Mouse (Mus musculus) cerebellum, postnatal 36 days (tissue): ENCODE data around the gene Zfp473.
"Not testable (repeated sequence)": the region's sequence is repeated elsewhere in the genome, so short reads cannot be mapped to it uniquely, and the experiment has no call there.

Source experiments
- DNase-seq, 2 experiments: peaks; one replicate each; pipeline ENCODE4 v3.0.0; 2021 to 2022; ENCODE audit warnings: mixed read lengths in 2 of 2

The Zfp473 gene

DNA sequence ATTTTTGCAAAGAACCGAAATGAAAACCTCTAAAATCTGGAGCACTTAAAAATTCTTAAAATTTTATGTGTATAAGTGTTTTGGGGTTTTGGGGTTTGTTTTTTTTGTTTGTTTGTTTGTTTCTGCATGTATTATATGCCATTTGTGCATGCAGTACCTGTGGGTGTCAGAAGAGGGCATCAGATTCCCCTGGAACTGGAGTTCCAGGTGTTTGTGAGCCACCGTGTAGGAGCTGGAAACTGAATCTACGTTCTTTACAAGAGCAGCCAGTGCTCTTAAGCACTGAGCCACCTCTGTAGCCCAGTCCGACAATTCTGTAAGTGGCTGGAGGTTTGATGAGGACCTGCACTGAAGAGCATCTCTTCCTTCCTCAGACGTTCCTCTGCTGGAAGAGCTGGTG is 41.0 kb downstream of the Zfp473 start:
- DNase-seq = no peak

DNA sequence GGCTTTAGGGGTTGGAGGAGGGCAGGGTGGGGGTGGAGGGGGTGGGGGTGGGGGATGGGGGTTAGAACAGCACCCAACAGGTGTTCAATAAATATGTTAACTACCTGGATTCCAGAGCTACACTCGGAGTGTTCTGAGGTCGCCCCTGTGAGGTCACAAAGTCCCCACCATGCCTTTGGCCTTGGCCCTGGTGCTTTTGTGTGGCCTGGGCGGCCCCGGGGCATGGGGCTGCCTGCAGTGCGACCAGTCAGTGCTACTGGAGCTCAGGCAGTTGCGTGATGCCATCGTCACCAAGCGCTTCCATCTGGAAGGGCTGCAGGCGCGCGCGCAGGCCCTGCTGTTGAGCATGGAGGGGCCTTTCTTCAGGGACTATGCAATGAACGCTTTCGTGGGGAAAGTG is 42.3 kb downstream of the Zfp473 start, which contains the start of gene Izumo2:
TSS of gene Izumo2 (plus strand) at position 169 of the 400 bp plus-strand sequence.
- DNase-seq = no peak

DNA sequence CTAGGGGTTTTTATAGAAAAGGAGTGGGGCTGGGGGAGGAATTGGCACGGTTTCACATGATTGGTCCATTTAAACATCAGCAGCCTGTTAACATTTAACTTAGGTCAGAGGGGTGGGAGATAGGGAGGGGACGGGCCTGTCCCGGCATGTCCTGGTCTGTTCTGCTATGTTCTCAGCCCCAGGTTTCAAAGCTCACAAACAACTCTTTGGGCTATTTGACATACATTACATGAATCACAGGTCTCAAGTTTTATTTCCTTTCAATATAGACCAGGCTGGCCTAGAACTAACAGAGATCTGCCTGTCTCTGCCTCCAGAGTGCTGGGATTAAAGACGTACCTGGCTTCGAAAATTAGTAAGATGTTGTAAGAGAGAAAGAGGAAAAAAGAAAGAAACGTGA is 42.8 kb downstream of the Zfp473 start:
- DNase-seq = not testable (repeated sequence)

DNA sequence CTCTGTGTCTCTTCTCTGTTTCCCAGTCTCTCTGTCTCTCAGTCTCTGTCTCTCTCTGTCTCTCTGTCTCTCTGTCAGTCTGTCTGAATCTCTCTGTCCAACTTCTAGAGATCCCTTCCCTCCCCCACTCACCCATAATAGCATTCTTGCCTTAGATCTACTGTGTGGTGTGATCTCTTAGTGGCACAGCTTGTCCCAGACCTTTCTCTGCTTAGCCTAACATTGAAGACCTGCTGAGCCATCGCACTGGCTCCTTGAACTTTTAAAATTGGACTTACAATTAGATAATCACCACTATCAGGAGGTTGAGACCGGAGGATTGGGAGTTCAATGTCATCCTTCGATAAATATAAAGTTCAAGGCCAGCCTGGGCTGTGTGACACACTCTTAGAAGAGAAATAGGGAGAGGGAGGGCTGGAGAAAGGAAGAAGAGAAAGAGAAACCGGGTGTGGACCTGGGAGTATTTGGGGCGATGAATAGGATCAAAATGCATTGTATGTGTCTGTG is 43.6 kb downstream of the Zfp473 start:
- no peak for DNase-seq

DNA sequence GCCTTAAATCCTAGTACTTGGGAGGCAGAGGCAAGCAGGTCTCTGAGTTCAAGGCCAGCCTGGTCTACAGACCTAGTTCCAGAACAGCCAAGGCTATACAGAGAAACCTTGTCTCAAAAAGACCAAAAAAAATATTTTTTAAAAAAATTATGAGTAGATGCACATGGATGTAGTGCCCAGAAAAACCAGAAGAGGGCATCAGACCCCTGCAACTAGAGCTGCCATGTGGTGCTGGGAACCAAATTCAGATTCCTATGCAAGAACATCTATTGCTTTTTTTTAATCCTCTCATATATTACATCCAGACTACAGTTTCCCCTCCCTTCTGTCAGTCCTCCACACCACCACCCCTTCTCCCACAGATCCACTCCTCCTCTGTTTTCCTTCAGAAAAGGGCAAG is 44.5 kb downstream of the Zfp473 start:
- no peak for DNase-seq

DNA sequence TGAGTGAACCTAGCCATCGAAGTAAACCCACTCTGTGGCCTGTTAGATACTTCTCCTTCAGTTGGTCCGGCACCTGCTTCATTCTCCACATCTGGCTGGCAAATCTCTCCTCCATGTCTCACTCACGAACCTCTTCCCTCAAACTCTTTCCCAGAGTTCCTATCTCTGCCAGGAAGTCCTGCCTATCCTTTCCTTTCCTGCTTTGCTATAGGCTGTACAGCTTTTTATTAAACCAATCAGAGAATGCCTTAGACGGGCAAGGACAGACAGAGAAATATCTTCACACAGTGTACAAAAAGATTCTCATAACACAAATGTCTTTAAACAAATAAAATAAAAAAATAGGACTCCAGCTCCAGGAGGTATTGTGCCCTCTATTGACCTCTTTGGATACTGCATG is 45.8 kb downstream of the Zfp473 start:
- no peak for DNase-seq

DNA sequence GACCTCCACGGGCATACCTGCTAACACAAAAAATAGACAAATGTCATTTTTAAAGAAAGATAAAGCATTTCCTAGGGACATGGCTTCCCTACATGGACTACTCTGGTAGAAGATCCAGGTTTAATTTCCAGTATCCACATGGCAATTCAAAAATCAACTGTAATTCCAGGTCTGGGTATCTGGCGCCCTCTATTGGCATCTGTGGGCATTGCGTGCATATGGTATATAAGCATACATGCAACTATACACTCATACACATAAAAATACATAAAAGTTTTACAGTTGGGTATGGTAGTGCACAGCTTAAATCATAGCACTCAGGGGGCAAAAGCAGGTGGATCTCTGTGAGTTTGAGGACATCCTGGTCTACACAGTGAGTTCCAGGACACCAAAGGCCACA is 46.5 kb downstream of the Zfp473 start:
- DNase-seq = peak; percentile 49 to 61

DNA sequence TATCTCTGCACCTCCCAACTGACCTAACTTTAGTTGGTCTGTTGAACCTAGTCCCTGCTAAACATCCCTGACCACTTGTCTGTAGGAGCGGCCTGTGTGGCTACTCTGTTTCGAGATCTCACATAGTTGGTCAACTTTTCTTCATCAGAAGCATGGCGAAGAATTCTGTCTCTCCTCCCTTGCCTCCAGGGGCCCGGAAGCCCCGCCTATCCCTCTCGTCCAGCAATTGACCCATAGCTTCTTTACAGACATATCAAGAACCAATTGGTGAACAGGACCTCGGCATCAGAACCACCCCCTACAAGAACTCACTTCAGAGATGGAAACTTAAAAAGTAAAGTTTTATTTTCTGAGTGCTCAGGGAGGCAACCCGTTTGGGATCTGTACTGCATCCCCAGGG is 47.9 kb downstream of the Zfp473 start:
- no peak for DNase-seq

DNA sequence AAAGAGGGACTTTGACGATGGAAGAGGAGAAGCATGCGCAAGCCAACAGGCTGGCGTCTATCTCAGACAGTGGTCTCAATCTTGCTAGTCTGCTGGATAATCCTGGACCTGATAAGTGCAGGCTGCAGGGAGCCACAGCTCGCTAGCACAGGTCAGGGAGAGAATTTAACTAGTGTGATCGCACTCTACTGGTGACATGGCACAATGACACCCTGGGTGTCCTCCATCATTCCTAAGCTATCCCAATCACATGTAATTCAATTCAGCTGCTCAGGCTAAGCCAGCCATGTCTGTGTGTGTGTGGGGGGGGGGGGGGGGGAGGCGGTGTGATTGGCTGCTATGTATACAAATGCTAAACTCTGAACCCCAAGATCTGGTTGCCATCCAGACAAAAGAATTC is 48.9 kb downstream of the Zfp473 start:
- DNase-seq = peak; percentile 60 to 71

DNA sequence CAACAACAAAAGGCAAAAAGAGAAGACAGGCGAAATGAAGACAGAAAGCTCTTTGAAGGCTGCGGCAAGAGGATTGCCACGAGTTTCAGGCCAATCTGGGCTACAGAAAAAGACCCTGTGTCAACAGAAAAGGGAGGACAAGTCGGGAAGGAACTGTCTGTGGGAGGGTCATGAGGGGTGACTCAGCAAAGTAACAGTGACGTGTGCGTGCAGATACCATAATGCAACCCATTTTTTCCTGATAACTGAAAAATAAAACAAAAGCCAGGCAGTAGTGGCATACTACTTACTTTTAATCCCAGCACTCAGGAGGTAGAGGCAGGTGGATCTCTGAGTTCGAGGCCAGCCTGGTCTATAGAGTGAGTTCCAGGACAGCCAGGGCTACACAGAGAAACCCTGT is 52.9 kb downstream of the Zfp473 start:
- no peak for DNase-seq

DNA sequence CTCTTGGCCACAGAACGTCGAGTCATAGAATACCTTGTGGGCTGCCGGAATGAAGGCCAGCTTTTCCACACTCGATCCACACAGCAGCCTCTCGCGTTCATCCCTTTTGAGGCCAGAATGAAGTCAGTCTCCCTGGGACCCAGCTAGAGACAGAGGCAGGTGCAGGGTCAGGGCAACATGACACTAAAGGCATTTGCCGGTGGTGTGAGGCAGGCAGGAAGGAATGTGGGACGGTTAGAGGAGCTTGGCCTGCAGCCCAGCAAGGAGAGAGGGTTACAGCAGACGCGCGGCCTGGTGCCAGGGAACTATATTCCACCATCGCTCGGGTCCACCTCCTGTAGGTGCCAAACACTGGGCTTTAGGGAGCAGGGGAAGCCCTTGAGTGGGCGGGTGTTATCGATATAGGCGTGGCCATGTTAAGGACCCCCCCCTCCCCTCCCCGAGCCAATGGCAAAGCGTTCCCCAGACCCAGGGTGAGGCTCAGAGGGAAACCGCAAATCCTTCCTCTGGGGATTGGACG is 53.6 kb downstream of the Zfp473 start:
- DNase-seq = peak; percentile 70 to 73

DNA sequence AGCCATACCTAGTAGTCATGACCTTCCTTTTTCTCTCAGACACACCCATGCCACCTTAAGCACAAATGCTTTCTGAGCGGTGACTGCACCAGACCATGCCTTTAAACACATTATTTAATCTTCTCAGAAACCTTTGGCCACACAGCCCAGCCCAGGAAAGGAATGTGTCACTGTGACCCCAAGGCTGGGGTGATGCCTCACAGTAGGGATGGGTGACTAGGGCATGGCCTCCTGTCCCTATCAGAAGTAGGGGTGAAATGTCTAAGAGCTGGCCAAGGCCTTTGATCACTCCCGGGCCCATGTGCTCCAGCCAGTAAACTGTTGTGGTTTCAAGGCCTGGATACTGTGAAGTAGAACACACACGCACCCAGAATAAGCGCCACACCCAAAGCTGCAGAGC is 55.6 kb downstream of the Zfp473 start:
- DNase-seq = no peak

DNA sequence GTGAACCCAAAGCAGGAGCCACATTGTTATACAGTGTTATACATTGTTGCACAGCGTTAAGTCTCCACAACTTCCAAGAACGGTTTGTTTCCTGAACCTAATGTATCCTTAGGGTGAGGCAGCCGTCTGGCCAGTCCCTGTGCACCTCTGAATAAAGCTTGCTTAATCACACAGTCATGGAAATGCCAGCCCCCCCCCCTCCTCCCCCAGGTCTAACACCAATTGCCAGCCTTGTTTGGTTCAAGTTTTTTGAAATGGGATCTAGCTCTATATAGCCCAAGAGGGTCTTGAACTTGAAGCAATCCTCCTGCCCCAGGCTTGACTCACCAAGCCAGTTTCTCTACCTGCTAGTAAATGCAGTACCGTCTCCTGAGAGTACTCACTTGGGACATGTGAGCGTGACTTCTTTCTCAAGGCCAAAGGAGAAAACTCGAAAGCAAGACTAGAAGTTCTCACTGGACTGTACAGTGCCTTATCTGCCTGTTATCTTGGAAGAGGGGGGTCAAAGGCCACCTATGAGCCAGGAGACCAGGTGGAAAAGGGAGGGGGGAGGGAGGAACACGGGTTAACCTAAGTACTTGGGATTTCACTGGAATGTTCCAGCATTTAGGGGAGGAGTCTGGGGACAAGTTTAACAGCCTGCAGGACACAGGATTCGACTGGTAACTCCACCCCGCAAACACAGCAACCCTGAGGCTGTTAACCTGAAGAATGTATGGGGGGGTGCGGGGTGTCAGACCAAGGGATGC is 57.2 kb downstream of the Zfp473 start:
- no peak for DNase-seq

DNA sequence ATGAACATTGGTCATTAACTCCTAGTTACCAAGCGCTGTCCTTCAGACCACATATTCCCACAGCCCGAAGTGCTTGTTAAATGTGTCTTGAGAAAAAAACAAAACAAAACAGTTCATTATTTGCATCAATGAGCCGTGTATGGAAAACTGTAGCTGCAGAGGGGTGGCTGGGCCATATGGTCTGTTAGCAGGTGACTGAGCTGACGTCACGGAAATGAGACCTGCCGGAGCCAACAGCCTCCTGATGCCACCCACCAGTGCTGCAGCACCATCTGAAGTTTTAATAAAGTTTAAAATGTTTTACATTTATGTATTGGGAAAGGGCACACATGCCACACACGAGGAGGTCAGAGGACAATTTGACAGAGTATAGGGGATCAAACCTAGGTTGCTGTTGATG is 61.5 kb downstream of the Zfp473 start:
- DNase-seq = peak; percentile 56 to 57

DNA sequence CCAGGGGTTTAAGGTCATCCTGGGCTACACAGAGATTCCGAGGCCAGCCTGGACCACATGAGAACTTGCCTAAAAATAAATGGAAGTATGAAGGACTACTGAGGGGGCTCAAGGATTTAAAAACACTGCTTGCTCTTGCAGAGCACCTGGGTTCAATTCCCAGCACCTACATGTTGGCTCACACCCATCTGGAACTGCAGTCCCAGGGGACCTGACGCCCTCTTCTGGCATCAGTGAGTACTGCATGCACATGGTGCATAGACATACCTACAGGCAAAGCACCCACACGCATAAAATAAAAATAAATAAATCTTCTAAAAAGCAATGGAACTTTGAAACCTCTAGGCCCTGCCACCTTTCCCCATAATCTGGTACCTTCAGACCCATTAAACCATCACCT is 62.0 kb downstream of the Zfp473 start:
- DNase-seq = no peak

DNA sequence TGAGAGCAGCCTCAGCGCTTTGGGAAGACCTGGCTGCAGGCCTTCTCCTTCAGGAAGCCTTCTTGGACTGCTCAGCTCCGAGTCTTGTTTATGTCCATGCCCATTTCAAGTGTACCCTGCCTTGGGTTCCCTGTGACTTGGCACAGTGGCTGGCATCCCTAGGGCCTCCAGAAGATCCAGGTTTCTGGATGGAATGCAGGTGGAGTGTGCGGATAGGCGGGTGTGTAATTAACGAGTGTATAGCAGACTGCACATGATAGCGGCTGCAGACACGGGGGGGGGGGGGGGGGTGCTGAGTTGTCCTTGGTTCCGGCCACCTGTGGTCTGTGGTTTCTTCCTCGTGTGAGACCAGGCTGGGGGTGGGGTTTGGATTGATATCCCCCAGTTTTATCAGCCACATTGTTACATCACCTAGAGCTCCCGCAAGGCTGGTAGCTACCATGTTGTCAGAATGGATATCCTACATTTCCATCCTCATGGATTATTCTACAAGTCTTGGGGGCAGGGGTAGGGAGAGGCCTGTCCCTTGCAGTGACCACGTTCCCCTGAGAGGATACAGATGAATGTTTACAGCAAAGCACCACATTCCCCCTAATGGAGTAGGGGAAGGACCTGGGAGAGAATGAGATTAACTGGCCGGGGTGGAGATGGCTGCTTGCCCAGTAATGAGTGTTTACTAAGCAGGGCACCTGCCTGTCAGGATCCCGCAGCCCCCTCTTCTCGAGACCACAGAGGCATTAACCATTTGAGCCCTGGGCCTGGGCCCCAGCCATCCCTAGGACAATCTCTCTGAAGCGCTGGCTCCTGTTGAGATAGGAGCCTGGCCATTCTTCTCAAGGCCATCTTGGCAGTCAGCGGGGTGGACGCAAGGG is 65.1 kb downstream of the Zfp473 start:
- DNase-seq = peak in 1 of 2 experiments; percentile 26

DNA sequence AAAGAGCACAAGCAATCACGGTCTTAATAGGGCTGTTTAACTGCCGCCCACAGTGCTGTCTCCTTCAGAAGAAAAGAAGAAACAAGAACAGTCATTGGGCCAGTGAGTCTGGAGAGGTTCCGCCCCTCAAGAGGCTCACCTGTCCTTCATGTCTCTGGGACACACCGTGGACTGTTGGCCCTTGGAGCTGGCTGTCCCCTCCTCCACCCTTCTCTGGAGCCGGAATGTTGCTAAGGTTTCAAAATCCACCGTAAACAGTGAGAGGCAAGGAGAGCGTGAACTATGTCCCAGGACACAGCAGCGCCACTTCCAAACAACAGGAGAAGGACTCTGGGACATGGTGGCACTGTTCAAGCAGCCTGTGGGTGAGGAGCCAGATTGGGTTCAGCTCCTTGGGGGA is 67.2 kb downstream of the Zfp473 start:
- DNase-seq = no peak
